Mouse (Mus musculus) embryo, embryonic 11.5 days (tissue): ENCODE measurements around the gene Serpina10.
"Not testable (repeated sequence)": the region's sequence is repeated elsewhere in the genome, so short reads cannot be mapped to it uniquely, and the experiment has no call there.

Experiments
- DNase-seq: peaks from one replicate; pipeline ENCODE4 v3.0.0-alpha.2; 2012; ENCODE audit warnings: low read depth, low spot score

Serpina10 gene

GRCm38 (mm10) chr12:103615734-103616133 is 15.5 kb downstream of the Serpina10 start:
- no peak for DNase-seq

DNA sequence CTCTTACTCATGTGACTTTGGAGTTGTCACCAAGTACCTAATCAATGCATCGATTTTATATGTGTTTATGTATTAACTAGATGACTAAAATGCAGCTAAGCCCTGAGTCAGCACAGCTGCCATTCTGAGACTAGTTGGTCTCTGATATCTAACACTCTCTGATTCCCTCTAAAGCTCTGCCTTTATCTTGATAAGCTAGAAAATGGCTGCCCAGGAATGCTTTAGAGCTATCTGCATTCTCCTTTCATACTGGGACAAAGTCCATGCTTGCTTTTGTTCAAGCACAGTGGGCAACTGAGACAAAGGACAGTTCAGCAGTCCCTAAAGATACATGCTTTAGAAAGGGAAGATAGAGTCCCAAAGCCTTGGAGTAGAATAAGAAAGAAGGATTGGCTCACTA is 16.1 kb downstream of the Serpina10 start:
- DNase-seq: no peak

DNA sequence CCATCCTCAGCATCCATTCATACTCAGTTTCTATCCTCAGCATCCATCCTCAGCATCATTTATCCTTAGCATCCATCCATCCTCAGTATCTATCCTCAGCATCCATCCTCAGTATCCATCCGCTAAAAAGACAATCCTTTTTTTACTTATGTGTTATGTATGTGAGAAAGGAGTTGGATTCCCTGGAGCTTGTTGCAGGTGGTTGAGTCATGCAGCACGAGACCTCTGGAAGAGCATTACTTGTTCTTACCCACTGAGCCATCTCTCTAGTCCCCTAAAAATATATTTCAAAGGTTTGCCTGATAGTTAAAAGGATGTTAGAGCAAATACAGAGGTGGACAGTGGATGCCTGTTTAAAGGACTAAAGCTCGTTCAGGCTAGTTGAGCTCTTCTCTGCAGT is 29.4 kb downstream of the Serpina10 start:
- DNase-seq: no peak

DNA sequence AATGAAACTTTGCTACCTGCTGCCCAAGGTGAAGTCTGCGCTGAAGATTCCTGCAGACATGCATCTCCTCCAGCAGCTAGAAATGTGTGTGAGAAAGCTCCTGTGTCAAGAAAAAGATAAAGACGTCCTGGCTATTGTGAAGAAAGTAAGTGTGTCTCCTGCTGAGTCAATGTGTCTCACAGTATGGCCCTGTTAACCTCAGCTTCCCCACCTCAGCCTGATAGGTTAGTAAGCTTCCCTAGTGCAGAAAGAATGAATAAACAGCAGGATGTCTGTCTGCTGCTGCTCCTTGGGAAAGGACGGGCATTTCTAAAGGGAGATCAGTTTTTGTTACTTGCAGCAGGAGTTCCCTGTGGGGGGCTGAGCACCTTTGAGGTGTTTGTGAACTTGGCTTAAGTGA is 30.9 kb downstream of the Serpina10 start:
- DNase-seq: no peak

DNA sequence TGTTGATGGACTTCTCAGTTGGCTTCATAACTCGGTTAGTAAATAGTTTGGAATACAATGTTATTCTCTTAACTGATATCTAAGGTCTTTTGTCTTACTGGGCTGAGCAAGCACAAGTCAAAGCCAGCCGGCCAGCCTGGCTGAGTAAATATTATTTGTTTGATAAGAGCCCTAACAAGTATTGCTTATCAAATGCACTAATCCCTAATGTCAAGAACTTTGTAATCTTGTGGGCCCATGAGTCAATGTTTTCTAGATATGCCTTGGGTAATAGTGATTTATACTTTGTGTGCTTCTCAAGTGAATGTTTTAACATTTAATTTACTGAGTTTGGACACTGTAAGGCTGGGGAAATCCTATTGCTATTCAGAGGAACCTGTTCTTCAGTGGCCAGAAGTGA is 32.8 kb downstream of the Serpina10 start:
- no peak for DNase-seq

DNA sequence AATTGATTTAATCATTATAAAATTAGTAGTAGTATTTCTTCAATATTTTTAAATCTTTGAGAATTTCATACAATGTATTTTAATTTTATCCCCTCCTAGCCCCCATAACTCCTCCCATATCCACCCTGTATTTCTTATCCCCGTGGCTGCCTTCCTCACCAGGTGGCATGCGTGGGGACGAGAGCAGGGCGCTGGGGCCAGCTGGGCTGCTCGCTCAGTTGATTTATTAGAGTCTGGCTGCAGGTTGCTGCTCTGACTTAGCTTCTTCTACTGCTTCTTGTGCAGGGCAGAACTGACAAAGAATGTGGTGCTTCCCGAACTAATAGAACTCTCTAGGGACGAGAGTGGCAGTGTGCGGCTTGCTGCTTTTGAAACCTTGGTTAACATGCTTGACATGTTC is 47.5 kb downstream of the Serpina10 start:
- no peak for DNase-seq

- not testable (repeated sequence) for DNase-seq
Observed at GRCm38 (mm10) chr12:103578148-103578547, 53.1 kb downstream of the Serpina10 start.

DNA sequence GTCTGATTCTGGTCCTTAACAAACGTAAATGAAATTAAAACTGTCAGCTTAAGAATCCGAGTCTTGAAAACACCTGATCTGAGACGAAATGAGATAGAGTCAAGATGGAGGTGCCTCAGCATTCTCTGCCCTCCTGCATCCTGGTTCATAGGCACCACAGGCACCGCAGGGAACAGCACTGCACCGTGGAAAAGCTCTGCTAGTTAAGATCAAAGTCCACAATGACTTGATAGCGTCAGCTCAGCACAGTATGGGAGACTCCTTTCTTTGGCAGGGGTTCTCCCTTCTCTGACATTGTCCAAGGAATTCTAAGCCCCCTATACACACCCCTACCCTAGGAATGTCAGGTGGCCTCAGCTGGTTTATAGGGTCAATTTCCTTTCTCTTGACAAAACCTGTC is 61.6 kb downstream of the Serpina10 start:
- no peak for DNase-seq

GRCm38 (mm10) chr12:103567129-103567528 is 64.1 kb downstream of the Serpina10 start:
- DNase-seq: no peak

DNA sequence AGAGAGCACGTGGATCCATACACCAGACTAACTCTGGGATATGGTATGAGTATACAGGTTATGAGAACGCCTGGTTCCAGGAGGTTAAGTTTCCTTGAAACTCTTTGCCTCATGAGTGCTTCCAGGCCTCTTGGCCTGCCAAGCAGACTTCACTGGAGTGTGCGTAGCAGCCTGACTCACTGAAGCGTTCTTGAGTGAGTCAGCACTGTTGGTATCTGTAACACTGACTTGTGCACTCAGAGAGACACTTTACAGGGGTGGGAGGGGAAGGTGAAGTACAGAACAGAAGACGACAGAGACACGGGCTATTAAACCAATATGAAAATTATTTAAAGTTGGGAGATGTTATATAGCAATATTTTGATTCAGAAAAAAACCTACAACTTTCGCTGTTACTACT is 66.1 kb downstream of the Serpina10 start:
- DNase-seq: no peak
